Mouse (Mus musculus) adrenal gland, adult 2 months (tissue): ENCODE results near the gene Pdlim3. TPM values are rescaled to one million over a fixed set of nuclear protein-coding genes. Genes with fewer than 3 reads are reported as not detected.
A peak's percentile ranks its signal among the peaks of the same experiment; 100 is the strongest.

Experiments used
- DNase-seq: peaks from one replicate; pipeline ENCODE4 v3.0.0; 2021
- polyA plus RNA-seq: library from polyadenylated mRNA; depleted of rRNA; stranded (reverse); fragments of >200 nt; gene quantifications from 2 replicates; pipeline ENCODE4 v1.2.3, GENCODE M21; 2012; rRNA removed
- total RNA-seq, 2 experiments: library from RNA; stranded (reverse); gene quantifications; 2 replicates each; pipeline ENCODE4 v1.2.3; 2021

Gene Pdlim3
- total and polyA plus RNA-seq, 3 experiments: 0.90 to 1.7 (median 1.3) TPM

DNA sequence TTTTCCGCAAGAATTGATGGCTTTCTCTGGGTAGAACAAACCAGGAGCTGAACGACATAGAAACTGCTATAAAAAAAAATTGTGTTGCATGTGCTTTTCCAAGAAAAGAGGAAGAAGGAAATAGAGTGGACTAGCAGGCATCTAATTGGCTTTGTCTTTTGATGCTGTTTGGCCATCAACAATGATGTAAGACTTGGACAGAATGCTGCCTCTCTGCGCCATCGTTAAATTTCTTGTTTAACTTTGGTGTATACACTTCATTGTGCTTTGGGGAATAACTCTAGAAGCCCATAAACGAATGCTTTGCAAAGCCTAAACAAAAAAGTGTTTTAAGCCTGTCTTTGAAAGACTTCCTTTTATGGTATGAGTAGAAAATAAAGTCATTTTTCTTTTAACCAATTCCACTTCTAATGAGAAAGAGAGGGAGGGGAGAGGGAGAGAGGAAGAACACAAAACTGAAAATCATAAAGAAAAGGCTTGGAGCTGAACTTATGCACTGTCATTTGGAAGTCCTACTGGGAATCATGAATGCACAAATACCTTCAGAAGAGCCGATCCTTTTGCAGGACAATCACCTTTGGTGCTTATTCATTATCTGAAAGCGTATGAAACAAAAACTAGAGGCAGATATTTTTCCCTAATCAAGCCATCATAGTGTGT lies 20.5 kb downstream of the Pdlim3 start:
- no peak for DNase-seq

DNA sequence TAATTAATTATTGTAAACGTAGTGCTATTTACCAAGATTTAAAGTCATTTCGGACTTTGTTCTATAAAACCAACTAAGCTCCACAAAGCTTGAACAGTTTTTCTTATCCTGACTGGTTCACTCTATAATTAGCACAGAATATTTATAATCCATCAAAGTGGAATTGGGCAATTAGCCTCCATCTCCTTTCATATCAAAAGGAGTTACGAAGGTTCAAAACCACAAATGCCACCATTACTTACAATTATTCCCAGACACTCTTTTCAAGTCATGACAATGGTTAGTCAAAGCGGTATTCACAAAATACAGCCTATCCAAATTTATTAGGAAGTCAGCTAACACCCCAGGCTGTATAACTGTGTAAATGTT lies 21.0 kb downstream of the Pdlim3 start:
- no peak for DNase-seq

DNA sequence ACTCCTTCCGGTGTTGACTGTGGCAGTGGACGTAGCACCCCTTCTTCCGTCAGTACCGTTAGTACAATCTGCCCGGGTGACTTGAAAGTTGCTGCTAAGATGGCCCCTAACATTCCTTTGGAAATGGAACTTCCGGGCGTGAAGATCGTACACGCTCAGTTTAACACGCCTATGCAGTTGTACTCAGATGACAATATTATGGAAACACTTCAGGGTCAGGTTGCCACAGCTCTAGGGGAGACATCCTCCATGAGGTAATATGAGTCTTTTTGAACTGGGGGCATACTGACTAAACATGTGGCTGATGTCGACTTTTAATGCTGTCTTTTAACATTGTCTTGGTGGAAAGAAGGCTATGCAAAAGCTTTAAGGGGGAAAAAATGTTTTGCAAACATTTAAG lies 28.4 kb downstream of the Pdlim3 start:
- DNase-seq: no peak

DNA sequence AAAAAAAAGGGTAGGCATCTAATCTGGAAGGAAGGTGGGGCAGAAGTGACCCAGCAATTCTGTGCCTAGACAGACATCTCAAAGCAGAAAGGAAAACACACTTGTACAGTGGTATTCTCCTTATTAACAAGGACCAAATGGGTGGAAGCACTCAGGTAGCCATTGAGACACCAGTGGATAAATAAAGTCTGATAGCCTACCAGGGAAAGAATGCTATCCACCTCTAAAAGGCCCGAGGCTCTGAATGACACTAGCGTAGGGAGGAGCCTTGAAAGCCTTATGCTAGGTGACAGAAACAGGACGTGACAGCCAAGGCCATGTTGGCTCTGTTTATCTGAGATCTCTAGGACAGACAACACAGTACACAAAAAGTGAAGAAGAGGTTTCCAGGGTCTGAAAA lies 31.2 kb downstream of the Pdlim3 start:
- DNase-seq: no peak

DNA sequence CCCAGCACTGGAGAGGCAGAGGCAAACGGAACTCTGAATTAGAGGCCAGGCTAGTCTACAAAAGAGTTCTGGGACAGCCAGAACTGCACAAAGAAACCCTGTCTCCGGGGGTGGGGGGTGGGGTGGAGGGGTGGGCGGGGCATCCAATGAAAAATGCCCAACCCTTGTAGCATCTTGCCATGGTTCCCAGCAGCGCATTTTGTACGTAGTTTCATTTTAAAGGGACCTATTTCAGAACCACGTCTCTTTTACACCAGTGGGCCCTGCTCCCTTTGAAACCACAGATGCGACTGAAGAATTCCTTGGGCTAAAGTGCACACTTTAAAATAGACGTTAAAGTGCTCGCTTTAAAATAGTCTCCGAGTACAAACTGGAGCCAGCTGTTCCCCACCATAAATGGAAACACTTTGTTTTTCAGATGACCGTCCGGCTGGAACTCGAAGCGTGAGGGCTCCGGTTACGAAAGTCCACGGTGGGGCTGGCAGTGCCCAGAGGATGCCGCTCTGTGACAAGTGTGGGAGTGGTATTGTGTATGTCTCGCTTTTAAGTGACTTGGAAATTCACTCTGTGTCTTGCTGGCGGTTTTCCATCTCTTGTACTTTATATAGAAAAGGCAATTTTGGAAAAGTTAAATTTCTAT lies 31.9 kb downstream of the Pdlim3 start:
- no peak for DNase-seq

DNA sequence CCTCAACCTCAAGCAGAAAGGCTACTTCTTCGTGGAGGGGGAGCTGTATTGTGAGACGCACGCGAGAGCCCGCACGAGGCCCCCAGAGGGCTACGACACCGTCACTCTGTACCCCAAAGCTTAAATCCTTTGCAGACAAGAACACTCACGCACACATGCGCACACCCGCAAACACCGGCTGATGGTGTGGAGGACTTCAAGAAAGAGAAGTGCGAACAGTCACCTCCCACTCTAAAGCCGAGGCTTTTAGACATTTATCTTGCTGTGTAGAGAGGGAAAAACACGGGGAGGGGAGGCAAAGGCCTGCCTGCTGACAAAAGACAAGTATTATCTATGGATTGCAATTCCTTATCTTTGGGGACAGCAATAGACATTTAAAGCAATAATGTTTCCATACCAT lies 33.6 kb downstream of the Pdlim3 start:
- DNase-seq: no peak

DNA sequence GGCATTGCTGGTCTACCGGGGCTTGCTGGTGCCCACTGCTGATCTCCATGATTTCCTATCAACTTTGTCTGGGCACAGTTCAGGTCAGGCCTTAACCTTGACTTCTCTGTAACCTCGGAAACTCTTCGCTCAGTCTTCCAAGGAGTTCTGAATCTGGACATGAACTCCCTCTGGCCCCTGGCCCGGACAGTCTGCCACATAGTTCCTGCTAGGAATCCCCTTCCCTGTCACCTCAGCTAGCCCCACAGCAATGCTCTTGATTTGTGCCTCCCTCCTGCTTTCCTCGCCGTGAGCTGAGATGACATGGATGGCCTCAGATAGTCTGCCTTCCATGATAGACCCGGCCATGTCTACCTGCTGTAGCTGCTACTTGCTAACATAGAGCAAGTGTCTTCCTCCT lies 35.1 kb downstream of the Pdlim3 start:
- no peak for DNase-seq

DNA sequence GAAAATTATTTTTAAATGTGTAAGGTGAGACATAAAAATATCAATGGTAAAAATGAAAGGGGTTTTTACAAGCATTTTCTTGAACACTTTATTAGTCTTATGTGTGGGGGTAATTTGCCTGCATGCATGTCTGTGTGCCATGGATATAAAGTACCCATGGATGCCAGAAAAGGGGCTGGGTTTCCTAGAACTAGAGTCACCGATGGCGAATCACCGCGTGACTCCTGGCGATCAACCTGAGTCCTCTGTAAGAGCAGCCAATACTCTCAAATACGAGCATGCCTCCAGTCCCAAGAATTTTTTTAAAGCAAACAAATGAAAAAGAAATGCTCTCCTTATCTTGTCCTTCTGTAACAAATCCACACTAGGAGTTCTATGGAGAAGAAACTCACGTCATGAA lies 36.9 kb downstream of the Pdlim3 start:
- no peak for DNase-seq

DNA sequence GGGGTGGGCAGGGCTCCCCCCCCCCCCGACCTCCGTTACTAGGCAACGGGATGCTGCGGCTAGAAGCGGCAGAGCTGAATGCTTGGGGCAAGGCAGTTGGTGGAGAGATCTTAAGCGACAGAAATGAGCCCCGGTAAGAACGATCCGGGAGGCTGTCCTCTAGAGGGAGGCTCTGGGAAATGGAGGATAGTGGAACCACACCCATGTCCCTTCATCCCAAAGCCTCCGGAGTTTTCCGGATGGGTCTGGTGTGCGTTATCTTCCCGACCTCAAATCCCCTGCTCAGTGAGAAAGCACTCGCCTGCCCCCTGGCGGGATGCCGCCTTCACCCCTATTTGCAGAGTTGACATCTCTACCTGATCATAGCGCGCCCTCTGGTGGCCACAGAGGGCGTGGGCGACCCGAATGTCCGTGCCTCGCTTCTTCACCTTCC lies 49.3 kb downstream of the Pdlim3 start, which contains the start of gene Ccdc110:
TSS of gene Ccdc110 (plus strand) at position 38 of the 433 bp plus-strand sequence.
- peak; percentile 92 for DNase-seq

DNA sequence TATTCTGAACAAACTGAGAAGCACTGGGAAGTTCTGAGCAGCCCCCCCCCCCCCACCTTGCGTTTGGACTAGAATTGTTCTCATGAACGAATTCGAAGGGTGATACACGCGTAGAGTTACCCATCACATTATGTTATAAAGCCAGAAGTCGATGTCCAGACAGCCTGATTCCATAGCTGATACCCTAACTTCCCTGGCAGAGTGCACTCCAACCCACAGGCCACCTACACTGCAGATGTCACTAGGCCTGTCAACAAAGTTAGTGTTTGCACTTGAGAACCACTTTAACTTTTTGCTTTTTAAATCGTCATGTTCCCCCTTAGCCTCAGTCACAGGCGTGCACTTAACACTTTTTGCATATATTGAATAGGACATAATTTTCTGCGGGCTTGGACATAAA lies 51.7 kb downstream of the Pdlim3 start:
- no peak for DNase-seq

DNA sequence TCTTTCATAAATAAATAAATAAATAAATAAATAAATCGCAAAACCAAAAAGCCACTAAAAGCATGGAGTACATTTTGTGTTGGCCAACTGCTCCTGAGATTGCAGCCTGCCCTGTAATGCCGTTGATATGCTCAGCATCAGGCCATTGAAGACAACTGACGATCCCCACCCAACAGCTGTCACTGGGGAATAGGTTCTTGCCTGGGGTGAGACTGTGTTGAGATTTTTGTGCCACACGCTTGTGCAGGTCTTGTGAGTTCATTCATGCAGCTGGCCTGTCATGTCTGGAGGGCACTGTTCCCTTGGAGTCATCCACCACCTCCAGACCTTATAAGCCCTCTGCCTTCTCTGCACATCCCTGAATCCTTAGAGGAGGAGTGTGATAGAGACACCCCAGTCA lies 61.0 kb downstream of the Pdlim3 start:
- no peak for DNase-seq

DNA sequence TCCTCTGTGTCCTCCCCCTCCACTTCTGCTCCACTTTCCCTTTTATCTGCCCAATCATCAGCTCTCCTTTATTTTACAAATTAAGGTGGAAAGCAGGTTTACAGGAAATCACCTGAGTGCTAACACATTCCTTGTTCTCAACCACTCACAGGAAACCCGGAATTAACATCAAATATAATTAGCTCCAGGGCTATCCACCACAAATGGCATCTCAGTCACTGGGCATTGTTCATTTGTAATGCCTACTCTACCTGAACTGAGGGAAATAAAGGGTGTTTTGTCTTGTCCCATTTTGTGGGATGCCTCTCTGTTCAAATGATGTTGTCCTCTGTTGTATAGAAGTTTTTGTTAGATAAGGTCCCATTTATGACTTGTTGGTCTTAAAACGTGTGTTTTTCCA lies 65.4 kb downstream of the Pdlim3 start:
- DNase-seq: no peak

Other genes with a start within 250 kb of the Pdlim3 start
- not detected for gene Ccdc110, start 49.2 kb downstream of the Pdlim3 start, total RNA-seq
- gene Ccdc110, start 49.2 kb downstream of the Pdlim3 start, polyA plus RNA-seq: not detected in 2 replicates
- 1 to 10 TPM; 1.7 to 3.0 TPM for gene 1700029J07Rik, start 89.8 kb downstream of the Pdlim3 start, total RNA-seq
- gene 1700029J07Rik, start 89.8 kb downstream of the Pdlim3 start, polyA plus RNA-seq: 0.57 and 0.60 TPM in 2 replicates
- 10 to 100 TPM; 56.5 to 56.6 TPM for gene Ufsp2, start 90.1 kb downstream of the Pdlim3 start, total RNA-seq
- 3.2 and 6.2 TPM in 2 replicates for gene Ufsp2, start 90.1 kb downstream of the Pdlim3 start, polyA plus RNA-seq
- under 1 TPM; 0.35 to 0.41 TPM for gene Lrp2bp, start 113.8 kb downstream of the Pdlim3 start, total RNA-seq
- not detected in 2 replicates for gene Lrp2bp, start 113.8 kb downstream of the Pdlim3 start, polyA plus RNA-seq
- 1 to 10 TPM in 1 of 2 experiments, not detected in 1; 2.0 TPM for gene Ankrd37, start 120.2 kb downstream of the Pdlim3 start, total RNA-seq
- gene Ankrd37, start 120.2 kb downstream of the Pdlim3 start, polyA plus RNA-seq: 0.19 and 0.98 TPM in 2 replicates